Mouse (Mus musculus) liver, adult 2 months (tissue): ENCODE results near the gene Arglu1. TPM values are rescaled to one million over a fixed set of nuclear protein-coding genes. Genes with fewer than 3 reads are reported as not detected.

Source experiments
- DNase-seq: peaks from one replicate; pipeline ENCODE4 v3.0.0-alpha.2; 2011; ENCODE audit warnings: low read depth, low spot score; ENCODE audit errors: extremely low read depth
- H3K27ac ChIP-seq: fragments of 200-500 bp; replicated peaks from 2 replicates; pipeline ENCODE4 v1.5.1; 2012; ENCODE audit warnings: low read depth, mild to moderate bottlenecking, control low read depth, inconsistent platforms, low read length; ENCODE audit not compliant: insufficient read depth
- H3K27me3 ChIP-seq: fragments of 200-500 bp; 2 replicates; pipeline ENCODE4 v1.6.1; 2012; ENCODE audit warnings: mild to moderate bottlenecking, moderate library complexity, low read length, inconsistent platforms; ENCODE audit not compliant: control insufficient read depth, insufficient read depth
- H3K36me3 ChIP-seq: fragments of 200-500 bp; 2 replicates; pipeline ENCODE4 v1.6.1; 2012; ENCODE audit warnings: low read length, inconsistent platforms; ENCODE audit not compliant: control insufficient read depth, insufficient read depth
- H3K4me1 ChIP-seq: fragments of 200-500 bp; 2 replicates; pipeline ENCODE4 v1.6.1; 2011; ENCODE audit warnings: low read length; ENCODE audit not compliant: control insufficient read depth, insufficient read depth
- H3K4me3 ChIP-seq: fragments of 200-500 bp; 2 replicates; pipeline ENCODE4 v1.5.1; 2011; ENCODE audit warnings: low read depth, mild to moderate bottlenecking, control low read depth, low read length, moderate library complexity; ENCODE audit not compliant: insufficient read depth
- H3K79me2 ChIP-seq: fragments of 200-500 bp; 2 replicates; pipeline ENCODE4 v1.6.1; 2012; ENCODE audit warnings: inconsistent platforms, mild to moderate bottlenecking, low read length, moderate library complexity; ENCODE audit not compliant: control insufficient read depth, insufficient read depth
- H3K9ac ChIP-seq: fragments of 200-500 bp; 2 replicates; pipeline ENCODE4 v1.6.1; 2012; ENCODE audit warnings: low read depth, mild to moderate bottlenecking, control low read depth, inconsistent platforms, low read length
- CTCF ChIP-seq: fragments of 200-500 bp; IDR thresholded peaks from 2 replicates; pipeline ENCODE4 v1.5.1; 2011; ENCODE audit warnings: low read depth, low read length, control low read depth
- POLR2A ChIP-seq: fragments of 200-500 bp; IDR thresholded peaks from 2 replicates; pipeline ENCODE4 v1.6.1; 2011; ENCODE audit warnings: low read length, control low read depth; ENCODE audit not compliant: insufficient read depth; ENCODE audit errors: extremely low read depth
- WGBS: fragments of 180-500 bp; shearing (Covaris S2); methylation state at CpG from one replicate; pipeline ENCODE4 v1.1.7; 2018; 5-methylcytosine and 5-hydroxymethylcytosine counted together
- polyA plus RNA-seq: library from polyadenylated mRNA; depleted of rRNA; stranded (reverse); fragments of >200 nt; gene quantifications from 2 replicates; pipeline ENCODE4 v1.2.3, GENCODE M21; 2012
- total RNA-seq: library from RNA; depleted of rRNA; stranded (reverse); fragments of >200 nt; gene quantifications from 2 replicates; pipeline ENCODE4 v1.2.3, GENCODE M21; 2014

Gene Arglu1
- total and polyA plus RNA-seq, 2 experiments = 11.5 to 19.2 TPM

GRCm38 (mm10) chr8:8656578-8657441 is 33.5 kb downstream of the Arglu1 start:
- H3K9ac ChIP-seq = no peak overlapping the region
- H3K79me2 ChIP-seq = no peaks in the 10 kb centered on the region; the same call in 1 of the 2 replicates
- no peaks in the 10 kb centered on the region for H3K4me1 ChIP-seq
- peaks cover 8% of the 10 kb centered on the region; the same call in 1 of the 2 replicates for H3K27me3 ChIP-seq
- H3K27ac ChIP-seq = no peak overlapping the region
- WGBS = 69% methylated on average over 14 of the region's 14 CpGs
- DNase-seq = no peak
- no peaks in the 10 kb centered on the region for H3K36me3 ChIP-seq
- TF ChIP-seq CTCF (no peak), POLR2A (no peak)
- H3K4me3 ChIP-seq = no peak overlapping the region

DNA sequence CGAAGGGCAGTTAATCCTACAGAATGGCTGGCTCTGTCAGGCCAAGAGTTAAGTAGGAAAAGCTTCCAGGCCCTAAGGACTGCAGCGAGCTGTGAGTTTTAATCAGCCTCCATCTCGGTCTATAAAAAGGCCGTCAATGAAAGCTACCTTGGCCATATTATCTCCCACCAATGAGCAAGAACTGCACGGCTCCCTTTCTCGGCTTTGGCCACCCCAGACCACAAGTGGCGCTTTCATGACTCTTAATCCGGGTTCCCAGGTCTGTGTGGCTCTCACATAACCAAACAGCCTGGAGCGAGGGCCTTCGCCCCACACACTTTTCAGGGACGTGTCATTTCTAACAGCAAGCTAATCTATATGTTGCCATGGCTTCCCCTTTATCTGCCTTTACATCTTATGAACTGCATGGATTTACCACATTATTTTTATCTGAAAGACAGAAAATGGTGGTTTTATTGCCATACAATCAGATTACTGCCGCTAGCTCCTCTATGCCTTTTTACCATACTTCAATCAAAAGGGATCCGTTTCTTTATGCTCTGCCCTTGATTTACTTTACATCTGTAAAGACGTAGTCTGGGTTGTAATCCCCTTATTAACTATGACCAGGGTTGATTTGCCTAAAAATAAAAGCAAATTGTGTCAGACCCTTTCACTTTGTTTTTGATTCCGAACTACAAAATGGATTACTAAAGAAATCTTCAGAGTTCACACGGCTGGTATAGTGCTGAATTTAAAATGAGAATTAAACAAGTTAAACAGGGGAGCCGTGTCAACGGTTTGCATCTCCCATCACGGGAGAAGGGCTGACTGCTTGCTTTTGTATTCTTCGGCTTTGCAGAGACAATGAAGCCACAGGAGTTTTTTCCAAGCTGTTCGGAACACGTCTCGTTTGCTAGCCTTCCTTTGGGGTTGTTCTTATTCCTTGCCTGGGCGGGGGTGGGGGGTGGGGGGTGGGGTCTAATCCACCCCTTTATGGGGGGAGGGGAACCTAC is 34.7 kb downstream of the Arglu1 start:
- 86% methylated on average over 24 of the region's 24 CpGs for WGBS
- no peak overlapping the region for H3K4me3 ChIP-seq
- H3K27ac ChIP-seq = no peak overlapping the region
- no peaks in the 10 kb centered on the region; the same call in 1 of the 2 replicates for H3K79me2 ChIP-seq
- H3K36me3 ChIP-seq = no peaks in the 10 kb centered on the region
- H3K9ac ChIP-seq = no peak overlapping the region
- no peaks in the 10 kb centered on the region for H3K4me1 ChIP-seq
- DNase-seq = no peak
- TF ChIP-seq CTCF = no peak
- H3K27me3 ChIP-seq = peaks cover 8% of the 10 kb centered on the region; the same call in 1 of the 2 replicates

DNA sequence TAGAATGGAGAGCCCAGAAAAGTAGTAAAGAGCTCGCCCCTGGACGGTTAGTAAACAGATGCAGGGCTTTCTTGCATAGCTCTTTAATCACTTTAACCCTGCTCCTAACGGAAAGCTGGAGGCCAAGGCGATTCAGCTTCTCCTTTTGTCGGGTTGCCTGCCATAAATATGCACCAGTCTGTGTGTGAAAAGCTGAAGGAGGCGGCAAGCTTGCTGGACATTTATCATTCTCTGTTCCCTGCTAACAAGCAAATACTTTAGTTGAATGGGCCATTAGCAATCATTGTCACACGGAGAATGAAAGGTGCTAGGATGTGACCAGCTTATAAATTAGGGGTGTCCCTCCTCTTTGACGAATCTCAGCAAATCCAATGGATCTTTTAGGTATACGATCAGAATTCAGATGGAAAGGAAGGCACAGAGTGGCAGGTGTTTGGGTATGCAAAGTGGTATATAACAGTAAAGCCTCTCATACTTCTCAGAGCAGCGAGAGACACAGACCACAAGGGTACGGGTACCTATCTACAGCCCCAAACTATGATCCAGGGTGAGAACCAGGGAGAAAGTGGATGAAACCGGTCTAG is 36.3 kb downstream of the Arglu1 start:
- no peaks in the 10 kb centered on the region for H3K79me2 ChIP-seq
- no peak overlapping the region for H3K9ac ChIP-seq
- no peaks in the 10 kb centered on the region for H3K27me3 ChIP-seq
- no peaks in the 10 kb centered on the region for H3K36me3 ChIP-seq
- H3K27ac ChIP-seq = no peak overlapping the region
- H3K4me3 ChIP-seq = no peak overlapping the region
- no peak for DNase-seq
- WGBS = 81% methylated on average over 12 of the region's 12 CpGs
- no peaks in the 10 kb centered on the region for H3K4me1 ChIP-seq
- no peak for TF ChIP-seq POLR2A

DNA sequence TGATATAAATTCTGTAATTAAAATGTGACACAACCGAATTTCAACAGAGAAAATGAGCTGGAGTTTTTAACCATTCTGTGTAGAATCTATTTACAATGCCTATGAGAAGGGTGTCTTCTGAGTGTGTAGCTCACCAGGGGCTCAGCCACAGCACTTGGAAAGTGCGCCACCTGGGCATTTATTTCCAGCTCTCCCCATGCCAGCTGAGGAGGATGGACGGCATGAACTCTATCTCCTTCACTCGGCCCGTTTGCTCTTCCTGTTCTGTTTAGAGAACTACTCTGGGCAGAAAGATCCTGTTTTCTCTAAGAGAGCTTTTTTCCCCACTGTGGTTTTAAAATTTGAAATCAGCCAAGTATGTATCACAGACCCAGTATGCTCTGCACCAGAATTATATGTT is 37.0 kb downstream of the Arglu1 start:
- Histone ChIP-seq H3K27me3 (no peaks in the 10 kb centered on the region), H3K27ac (no peak overlapping the region), H3K4me3 (no peak overlapping the region), H3K79me2 (no peaks in the 10 kb centered on the region), H3K4me1 (no peaks in the 10 kb centered on the region), H3K9ac (no peak overlapping the region), H3K36me3 (no peaks in the 10 kb centered on the region)
- TF ChIP-seq POLR2A (no peak), CTCF (no peak)
- WGBS = 74% methylated on average over 5 of the region's 5 CpGs
- no peak for DNase-seq

- Histone ChIP-seq H3K4me1 (no peaks in the 10 kb centered on the region), H3K9ac (no peak overlapping the region), H3K4me3 (no peak overlapping the region), H3K27me3 (no peaks in the 10 kb centered on the region), H3K79me2 (no peaks in the 10 kb centered on the region), H3K27ac (no peak overlapping the region), H3K36me3 (no peaks in the 10 kb centered on the region)
- no peak for TF ChIP-seq CTCF
- no peak for TF ChIP-seq POLR2A
- WGBS = 42% methylated on average over 4 of the region's 4 CpGs
- DNase-seq = peak; percentile 75
These were observed 37.9 kb downstream of the Arglu1 start for GRCm38 (mm10) chr8:8652388-8652787.
